Mouse (Mus musculus): Measurements from ENCODE around the gene Mycl.

GRCm38 (mm10) chr4:122960321-122961099 lies 34.9 kb upstream of the Mycl start:
- TF ChIP-seq CTCF (IDR thresholded peaks at IDR 0.05; ENCODE audit: extremely low read depth, insufficient read length, insufficient replicate concordance, low read depth, low read length) (no peak), POLR2A (IDR thresholded peaks at IDR 0.05; ENCODE audit: low read depth, low read length) (no peak)
